Mouse (Mus musculus): ENCODE results near the gene Gm16513. TPM values are rescaled to one million over a fixed set of nuclear protein-coding genes. Genes with fewer than 3 reads are reported as not detected.
"Not testable (repeated sequence)": the region's sequence is repeated elsewhere in the genome, so short reads cannot be mapped to it uniquely, and the experiment has no call there.

Gene Gm16513
- not detected in 2 replicates for total RNA-seq (2017)

DNA sequence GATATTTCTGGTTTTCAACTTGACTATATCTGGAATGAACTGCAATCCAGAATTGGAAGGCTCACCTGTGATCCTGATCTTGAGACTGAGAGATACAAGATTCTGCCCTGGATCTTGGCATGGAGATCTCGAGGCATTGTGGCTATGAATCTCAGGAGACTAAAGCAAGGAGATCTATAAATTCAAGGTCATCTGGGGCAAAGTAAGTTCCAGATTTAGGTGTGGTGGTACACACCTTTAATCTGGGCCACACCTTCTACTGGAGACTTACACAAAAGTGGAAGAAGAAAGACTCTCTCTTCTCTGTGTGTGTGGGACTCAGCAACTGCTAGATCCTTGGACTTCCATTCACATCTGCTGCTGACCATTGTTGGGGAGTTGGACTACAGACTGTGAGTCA is at the start of gene Gm16513:
TSS of gene Gm16513 (plus strand) at position 301 of the 400 bp plus-strand sequence.
- ATAC-seq (replicated peaks in 1 of 2; ENCODE audit: insufficient read depth in 1 of 2, low FRiP score in 2 of 2, low TSS enrichment in 1 of 2, low read depth in 1 of 2, poor library complexity in 2 of 2, severe bottlenecking in 2 of 2), result not testable (repeated sequence)

Other genes with a start within 250 kb of the Gm16513 start
- not detected in 2 replicates for gene Gm6367, start 194.0 kb upstream of the Gm16513 start, total RNA-seq (2017)
- not detected in 2 replicates for gene Gm7942, start 75.7 kb upstream of the Gm16513 start, total RNA-seq (2017)
- not detected in 2 replicates for gene Gm10424, start 90.1 kb downstream of the Gm16513 start, total RNA-seq (2017)
- gene Gm3259, start 123.3 kb downstream of the Gm16513 start, total RNA-seq (2017), result not detected in 2 replicates